Mouse (Mus musculus): ENCODE data around the gene Dnaaf3. TPM values are rescaled to one million over a fixed set of nuclear protein-coding genes. Genes with fewer than 3 reads are reported as not detected.

The Dnaaf3 gene
- polyA plus RNA-seq, 1 experiment from 2014 or later, result 2.2 TPM

- H3K9me3 ChIP-seq (replicated peaks; ENCODE audit: control insufficient read depth, low read length), result no peaks in the 10 kb centered on the region
- H3K36me3 ChIP-seq (ENCODE audit: control insufficient read depth, insufficient read depth, low read length), result no peaks in the 10 kb centered on the region
- no peak for ATAC-seq (ENCODE audit: insufficient read depth, low FRiP score)
- WGBS, result 82% methylated on average over 5 of the region's 5 CpGs
- no peak overlapping the region for H3K4me2 ChIP-seq (ENCODE audit: low read depth, low read length)
- H3K4me1 ChIP-seq (ENCODE audit: control insufficient read depth, insufficient read depth, low read length), result peaks cover 17% of the 10 kb centered on the region
- H3K27ac ChIP-seq (ENCODE audit: low read length), result no peak overlapping the region
- H3K27me3 ChIP-seq (ENCODE audit: control insufficient read depth, insufficient read depth, low read length), result no peaks in the 10 kb centered on the region
- no peak overlapping the region for H3K9ac ChIP-seq (ENCODE audit: low read length)
- no peak overlapping the region for H3K4me3 ChIP-seq (replicated peaks; ENCODE audit: low read length)
These were observed 28.4 kb downstream of the Dnaaf3 start for GRCm38 (mm10) chr7:4503858-4504257.

- Histone ChIP-seq H3K9ac (ENCODE audit: low read length) (no peak overlapping the region), H3K9me3 (replicated peaks; ENCODE audit: control insufficient read depth, low read length) (no peaks in the 10 kb centered on the region), H3K4me2 (ENCODE audit: low read depth, low read length) (no peak overlapping the region), H3K4me3 (replicated peaks; ENCODE audit: low read length) (no peak overlapping the region), H3K4me1 (ENCODE audit: control insufficient read depth, insufficient read depth, low read length) (peaks cover 24% of the 10 kb centered on the region), H3K27ac (ENCODE audit: low read length) (peak overlapping the region; percentile 18; the same call in 1 of the 2 replicates), H3K36me3 (ENCODE audit: control insufficient read depth, insufficient read depth, low read length) (no peaks in the 10 kb centered on the region), H3K27me3 (ENCODE audit: control insufficient read depth, insufficient read depth, low read length) (no peaks in the 10 kb centered on the region)
- 85% methylated on average over 4 of the region's 4 CpGs for WGBS
- no peak for ATAC-seq (ENCODE audit: insufficient read depth, low FRiP score)
These were observed 29.2 kb downstream of the Dnaaf3 start for GRCm38 (mm10) chr7:4503100-4503499.

- Histone ChIP-seq H3K9ac (ENCODE audit: low read length) (peak overlapping the region; percentile 96; the same call in 1 of the 2 replicates), H3K4me1 (ENCODE audit: control insufficient read depth, insufficient read depth, low read length) (peaks cover 25% of the 10 kb centered on the region), H3K4me3 (replicated peaks; ENCODE audit: low read length) (peak overlapping the region; percentile 72), H3K9me3 (replicated peaks; ENCODE audit: control insufficient read depth, low read length) (no peaks in the 10 kb centered on the region), H3K36me3 (ENCODE audit: control insufficient read depth, insufficient read depth, low read length) (no peaks in the 10 kb centered on the region), H3K27me3 (ENCODE audit: control insufficient read depth, insufficient read depth, low read length) (no peaks in the 10 kb centered on the region), H3K27ac (ENCODE audit: low read length) (peak overlapping the region; percentile 93; the same call in 1 of the 2 replicates), H3K4me2 (ENCODE audit: low read depth, low read length) (peak overlapping the region; percentile 62)
- no peak for ATAC-seq (ENCODE audit: insufficient read depth, low FRiP score)
- WGBS, result 10% methylated on average over 14 of the region's 14 CpGs
These were observed 29.7 kb downstream of the Dnaaf3 start for GRCm38 (mm10) chr7:4502421-4503090.

GRCm38 (mm10) chr7:4501558-4502397, 30.5 kb downstream of the Dnaaf3 start, which contains the start of gene Ppp1r12c:
Gene Ppp1r12c, minus strand, starts transcription at chr7:4501680.
- peak within 1 kb of the TSS; percentile 72 for H3K4me3 ChIP-seq (replicated peaks; ENCODE audit: low read length)
- no peaks in the 10 kb centered on the region for H3K27me3 ChIP-seq (ENCODE audit: control insufficient read depth, insufficient read depth, low read length)
- WGBS, result under 1% methylated on average over 62 of the region's 62 CpGs
- H3K9me3 ChIP-seq (replicated peaks; ENCODE audit: control insufficient read depth, low read length), result no peaks in the 10 kb centered on the region
- peak within 1 kb of the TSS; percentile 93 for H3K27ac ChIP-seq (ENCODE audit: low read length)
- H3K4me2 ChIP-seq (ENCODE audit: low read depth, low read length), result peak within 1 kb of the TSS; percentile 83
- H3K36me3 ChIP-seq (ENCODE audit: control insufficient read depth, insufficient read depth, low read length), result no peaks in the 10 kb centered on the region
- ATAC-seq (ENCODE audit: insufficient read depth, low FRiP score), result peak; percentile 94
- peak within 1 kb of the TSS; percentile 96 for H3K9ac ChIP-seq (ENCODE audit: low read length)
- H3K4me1 ChIP-seq (ENCODE audit: control insufficient read depth, insufficient read depth, low read length), result peaks cover 25% of the 10 kb centered on the region

GRCm38 (mm10) chr7:4500892-4501471, 31.3 kb downstream of the Dnaaf3 start:
- no peaks in the 10 kb centered on the region for H3K36me3 ChIP-seq (ENCODE audit: control insufficient read depth, insufficient read depth, low read length)

GRCm38 (mm10) chr7:4499034-4499433, 33.2 kb downstream of the Dnaaf3 start:
- Histone ChIP-seq H3K4me3 (replicated peaks; ENCODE audit: low read length) (peak overlapping the region; percentile 12; the same call in 1 of the 2 replicates), H3K4me1 (ENCODE audit: control insufficient read depth, insufficient read depth, low read length) (peaks cover 25% of the 10 kb centered on the region), H3K9ac (ENCODE audit: low read length) (peak overlapping the region; percentile 96), H3K4me2 (ENCODE audit: low read depth, low read length) (peak overlapping the region; percentile 83), H3K36me3 (ENCODE audit: control insufficient read depth, insufficient read depth, low read length) (no peaks in the 10 kb centered on the region), H3K9me3 (replicated peaks; ENCODE audit: control insufficient read depth, low read length) (no peaks in the 10 kb centered on the region), H3K27ac (ENCODE audit: low read length) (peak overlapping the region; percentile 75), H3K27me3 (ENCODE audit: control insufficient read depth, insufficient read depth, low read length) (no peaks in the 10 kb centered on the region)
- 82% methylated on average over 4 of the region's 4 CpGs for WGBS
- no peak for ATAC-seq (ENCODE audit: insufficient read depth, low FRiP score)

More at GRCm38 (mm10) chr7:4500892-4501471, 31.3 kb downstream of the Dnaaf3 start:
- peak; percentile 11; the same call in 1 of the 2 replicates for ATAC-seq (ENCODE audit: insufficient read depth, low FRiP score)
- H3K27me3 ChIP-seq (ENCODE audit: control insufficient read depth, insufficient read depth, low read length), result no peaks in the 10 kb centered on the region
- H3K9ac ChIP-seq (ENCODE audit: low read length), result peak overlapping the region; percentile 96
- peak overlapping the region; percentile 93 for H3K27ac ChIP-seq (ENCODE audit: low read length)
- WGBS, result under 1% methylated on average over 34 of the region's 52 CpGs
- H3K9me3 ChIP-seq (replicated peaks; ENCODE audit: control insufficient read depth, low read length), result no peaks in the 10 kb centered on the region
- H3K4me2 ChIP-seq (ENCODE audit: low read depth, low read length), result peak overlapping the region; percentile 83
- peaks cover 25% of the 10 kb centered on the region for H3K4me1 ChIP-seq (ENCODE audit: control insufficient read depth, insufficient read depth, low read length)
- H3K4me3 ChIP-seq (replicated peaks; ENCODE audit: low read length), result peak overlapping the region; percentile 72

GRCm38 (mm10) chr7:4498251-4498650, 34.0 kb downstream of the Dnaaf3 start:
- WGBS, result 28% methylated on average over 9 of the region's 9 CpGs
- peak overlapping the region; percentile 83 for H3K4me2 ChIP-seq (ENCODE audit: low read depth, low read length)
- peaks cover 25% of the 10 kb centered on the region for H3K4me1 ChIP-seq (ENCODE audit: control insufficient read depth, insufficient read depth, low read length)
- peak overlapping the region; percentile 30; the same call in 1 of the 2 replicates for H3K9ac ChIP-seq (ENCODE audit: low read length)
- peak overlapping the region; percentile 75 for H3K27ac ChIP-seq (ENCODE audit: low read length)
- no peaks in the 10 kb centered on the region for H3K27me3 ChIP-seq (ENCODE audit: control insufficient read depth, insufficient read depth, low read length)
- H3K36me3 ChIP-seq (ENCODE audit: control insufficient read depth, insufficient read depth, low read length), result no peaks in the 10 kb centered on the region
- ATAC-seq (ENCODE audit: insufficient read depth, low FRiP score), result peak; percentile 63
- peak overlapping the region; percentile 12; the same call in 1 of the 2 replicates for H3K4me3 ChIP-seq (replicated peaks; ENCODE audit: low read length)
- H3K9me3 ChIP-seq (replicated peaks; ENCODE audit: control insufficient read depth, low read length), result no peaks in the 10 kb centered on the region

- no peaks in the 10 kb centered on the region for H3K27me3 ChIP-seq (ENCODE audit: control insufficient read depth, insufficient read depth, low read length)
- peaks cover 31% of the 10 kb centered on the region for H3K4me1 ChIP-seq (ENCODE audit: control insufficient read depth, insufficient read depth, low read length)
- H3K9me3 ChIP-seq (replicated peaks; ENCODE audit: control insufficient read depth, low read length), result no peaks in the 10 kb centered on the region
- peak overlapping the region; percentile 38; the same call in 1 of the 2 replicates for H3K27ac ChIP-seq (ENCODE audit: low read length)
- peak overlapping the region; percentile 83 for H3K4me2 ChIP-seq (ENCODE audit: low read depth, low read length)
- 90% methylated on average over 9 of the region's 9 CpGs for WGBS
- 0 out of 2 replicates have a peak overlapping the region, but pooled peaks have one; percentile 2 for H3K9ac ChIP-seq (ENCODE audit: low read length)
- ATAC-seq (ENCODE audit: insufficient read depth, low FRiP score), result no peak
- H3K4me3 ChIP-seq (replicated peaks; ENCODE audit: low read length), result no peak overlapping the region
- no peaks in the 10 kb centered on the region for H3K36me3 ChIP-seq (ENCODE audit: control insufficient read depth, insufficient read depth, low read length)
These were observed 34.9 kb downstream of the Dnaaf3 start for GRCm38 (mm10) chr7:4497271-4497903.

Measured in stomach, embryonic 16.5 days (tissue).